Mouse (Mus musculus) heart, adult 2 months (tissue): ENCODE measurements at regions not wholly inside any gene's neighbourhood (a gene's known extent, or its start where the extent isn't known, plus 50 kb on each side); places are given as distances from the start of the nearest gene placed in this dataset.

Experiments
- DNase-seq, 2 experiments: peaks; one replicate each; pipeline ENCODE4 v3.0.0; 2021
- H3K27ac ChIP-seq: fragments of 200-600 bp; 2 replicates; pipeline ENCODE4 v1.8.1; 2022
- H3K27me3 ChIP-seq: fragments of 200-500 bp; 2 replicates; pipeline ENCODE4 v1.6.1; 2012; ENCODE audit warnings: mild to moderate bottlenecking, low read length, inconsistent platforms, mixed read lengths; ENCODE audit not compliant: control insufficient read depth, insufficient read depth
- H3K36me3 ChIP-seq: fragments of 200-500 bp; 2 replicates; pipeline ENCODE4 v1.6.1; 2012; ENCODE audit warnings: low read length, inconsistent platforms; ENCODE audit not compliant: control insufficient read depth, insufficient read depth
- H3K4me1 ChIP-seq: fragments of 200-500 bp; 2 replicates; pipeline ENCODE4 v1.6.1; 2011; ENCODE audit warnings: low read length; ENCODE audit not compliant: control insufficient read depth, insufficient read depth
- H3K4me3 ChIP-seq: fragments of 200-600 bp; 2 replicates; pipeline ENCODE4 v1.8.1; 2022
- H3K79me2 ChIP-seq: fragments of 200-500 bp; replicated peaks from 2 replicates; pipeline ENCODE4 v1.6.1; 2012; ENCODE audit warnings: mild to moderate bottlenecking, inconsistent platforms, low read length, moderate library complexity, mixed read lengths; ENCODE audit not compliant: control insufficient read depth, insufficient read depth
- H3K9ac ChIP-seq: fragments of 200-500 bp; 2 replicates; pipeline ENCODE4 v1.6.1; 2012; ENCODE audit warnings: low read depth, mild to moderate bottlenecking, control low read depth, inconsistent platforms, low read length, mixed read lengths
- CTCF ChIP-seq: fragments of 200-600 bp; IDR thresholded peaks from 2 replicates; pipeline ENCODE4 v1.8.1; 2022; ENCODE audit warnings: antibody characterized with exemption, mild to moderate bottlenecking, moderate library complexity
- EP300 ChIP-seq: fragments of 200-500 bp; IDR thresholded peaks from 2 replicates; pipeline ENCODE4 v1.6.1; 2011; ENCODE audit warnings: low read depth, low read length, control low read depth; ENCODE audit not compliant: insufficient read depth
- POLR2A ChIP-seq: fragments of 200-500 bp; IDR thresholded peaks from 2 replicates; pipeline ENCODE4 v1.6.1; 2011; ENCODE audit warnings: mild to moderate bottlenecking, low read depth, low read length, control low read depth; ENCODE audit not compliant: insufficient read depth
- WGBS: fragments of 180-500 bp; shearing (Covaris S2); methylation state at CpG from one replicate; pipeline ENCODE4 v1.1.7; 2018; 5-methylcytosine and 5-hydroxymethylcytosine counted together
- intact Hi-C: fragments of 180-260 bp; cut with DNase I; formaldehyde crosslinking; loops from one replicate; pipeline ENCODE4 v1.15.1; 2025

DNA sequence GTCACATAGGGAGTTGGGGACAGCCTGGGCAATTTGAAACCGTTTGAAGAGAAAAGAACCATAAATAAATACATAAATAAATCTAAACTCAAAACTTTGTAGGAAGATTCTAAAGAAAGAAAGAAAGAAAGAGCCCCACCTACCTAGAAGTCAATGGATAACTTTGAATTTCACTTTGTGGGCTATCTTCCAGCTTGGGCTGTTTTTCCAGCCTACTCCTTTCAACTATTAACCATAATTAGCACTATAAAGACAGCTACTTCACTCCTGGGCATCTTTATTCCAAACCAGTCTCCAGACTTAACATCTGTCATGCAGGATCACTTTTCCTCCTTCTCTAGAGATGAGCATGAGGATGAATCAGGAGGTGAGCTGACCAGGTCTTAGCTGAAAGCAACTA lies 77.6 kb upstream of the Plekhg1 start:
- no peaks in the 10 kb centered on the region for H3K36me3 ChIP-seq
- H3K27ac ChIP-seq, result no peak overlapping the region
- H3K27me3 ChIP-seq, result no peaks in the 10 kb centered on the region
- WGBS, result 65% methylated on average over 1 of the region's 1 CpGs
- no peak overlapping the region for H3K4me3 ChIP-seq
- DNase-seq, result no peak
- no peaks in the 10 kb centered on the region for H3K79me2 ChIP-seq
- TF ChIP-seq CTCF (no peak), EP300 (no peak), POLR2A (no peak)
- intact Hi-C loops, result no loop called here
- H3K9ac ChIP-seq, result no peak overlapping the region
- no peaks in the 10 kb centered on the region for H3K4me1 ChIP-seq

DNA sequence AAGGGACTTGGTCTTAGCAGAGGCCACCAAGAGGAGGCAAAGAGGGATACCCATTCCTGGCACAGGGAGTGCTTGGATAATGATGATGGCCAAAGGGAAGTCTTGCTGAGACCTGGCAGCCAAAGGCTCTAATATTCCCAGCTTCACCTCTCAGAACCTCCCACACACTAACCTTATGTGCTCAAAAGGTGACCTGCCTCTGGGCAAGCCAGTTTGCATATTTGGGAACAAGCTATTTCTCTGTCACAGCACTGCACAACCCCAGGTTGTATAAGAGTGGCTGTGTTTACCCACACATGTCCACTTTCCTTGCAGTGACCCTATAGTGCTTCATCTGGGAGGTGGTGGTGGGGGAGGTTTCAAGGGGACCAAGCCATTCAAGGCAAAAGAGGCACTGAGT lies 76.9 kb upstream of the Plekhg1 start:
- intact Hi-C loops, result no loop called here

DNA sequence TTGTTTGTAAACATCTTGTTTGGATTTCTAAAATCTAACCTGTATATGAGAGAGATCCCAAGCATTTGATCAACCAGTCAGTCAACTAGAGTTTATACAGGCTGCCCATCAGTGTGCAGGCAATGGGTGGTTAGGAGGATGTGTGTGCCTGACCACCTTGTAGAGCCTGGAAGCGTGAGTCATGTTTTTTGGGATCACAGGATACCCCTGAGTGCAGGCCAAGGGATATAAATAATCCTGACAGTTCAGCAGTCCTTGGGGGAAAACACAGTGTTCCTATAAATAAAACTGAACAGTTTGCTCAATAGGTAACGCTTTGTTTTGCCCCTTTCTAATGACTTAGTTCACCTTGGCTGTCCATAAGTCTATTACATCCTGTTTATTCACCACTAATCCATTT lies 55.7 kb upstream of the Plekhg1 start:
- WGBS, result 17% methylated on average over 2 of the region's 2 CpGs
- H3K4me3 ChIP-seq, result no peak overlapping the region
- H3K27me3 ChIP-seq, result no peaks in the 10 kb centered on the region
- peak overlapping the region; percentile 78 for H3K27ac ChIP-seq
- no peaks in the 10 kb centered on the region for H3K79me2 ChIP-seq
- intact Hi-C loops, result no loop called here
- no peak overlapping the region for H3K9ac ChIP-seq
- TF ChIP-seq POLR2A (no peak), CTCF (no peak), EP300 (0 out of 2 replicates have a peak, but pooled peaks have one; percentile 43)
- peak in 1 of 2 experiments; percentile 45 for DNase-seq
- peaks cover 4% of the 10 kb centered on the region for H3K4me1 ChIP-seq
- H3K36me3 ChIP-seq, result peaks cover 2% of the 10 kb centered on the region; the same call in 1 of the 2 replicates

More for the DNA sequence above, 76.9 kb upstream of the Plekhg1 start:
- no peak for DNase-seq
- Histone ChIP-seq H3K27me3 (no peaks in the 10 kb centered on the region), H3K79me2 (no peaks in the 10 kb centered on the region), H3K4me1 (no peaks in the 10 kb centered on the region), H3K36me3 (no peaks in the 10 kb centered on the region), H3K27ac (no peak overlapping the region), H3K9ac (no peak overlapping the region), H3K4me3 (no peak overlapping the region)
- TF ChIP-seq CTCF (no peak), EP300 (no peak), POLR2A (no peak)
